Mouse (Mus musculus) T-helper 17 cell (primary cell): ENCODE results near the gene Gfer.
"Not testable (repeated sequence)": the region's sequence is repeated elsewhere in the genome, so short reads cannot be mapped to it uniquely, and the experiment has no call there.

Experiments
- in situ Hi-C, 2 experiments: fragments of 300-600 bp; cut with MboI, MseI; formaldehyde crosslinking; loops; 1 replicate in 1 of 2; 2 replicates in 1 of 2; pipeline ENCODE4 v1.15.1; 2025; ENCODE audit warnings: high pct_unique_total_duplicates in 2 of 2

The Gfer gene

GRCm38 (mm10) chr17:24689251-24690081, 6.5 kb downstream of the Gfer start, which contains the start of gene Syngr3:
Gene Syngr3 (minus strand): TSS chr17:24689955.
- in situ Hi-C loops = no loop called here

GRCm38 (mm10) chr17:24687599-24687998, 8.4 kb downstream of the Gfer start:
- in situ Hi-C loops = no loop called here

- in situ Hi-C loops = no loop called here
Measured at GRCm38 (mm10) chr17:24687146-24687595, 8.8 kb downstream of the Gfer start.

- in situ Hi-C loops = no loop called here
Measured at GRCm38 (mm10) chr17:24686514-24686913, 9.4 kb downstream of the Gfer start.

GRCm38 (mm10) chr17:24677500-24678080, 18.4 kb downstream of the Gfer start:
- in situ Hi-C loops = no loop called here

GRCm38 (mm10) chr17:24676877-24677276, 19.1 kb downstream of the Gfer start:
- in situ Hi-C loops = no loop called here

GRCm38 (mm10) chr17:24676187-24676586, 19.8 kb downstream of the Gfer start:
- in situ Hi-C loops = no loop called here

- in situ Hi-C loops = no loop called here
Measured at GRCm38 (mm10) chr17:24674277-24674676, 21.7 kb downstream of the Gfer start.

- in situ Hi-C loops = no loop called here
Measured at GRCm38 (mm10) chr17:24672141-24672540, 23.8 kb downstream of the Gfer start.

GRCm38 (mm10) chr17:24671346-24671745, 24.6 kb downstream of the Gfer start:
- in situ Hi-C loops = no loop called here

- in situ Hi-C loops = no loop called here
Measured at GRCm38 (mm10) chr17:24670246-24670844, 25.6 kb downstream of the Gfer start.

GRCm38 (mm10) chr17:24669545-24670245, 26.3 kb downstream of the Gfer start, which contains the start of gene Zfp598:
Gene Zfp598 (plus strand): TSS chr17:24669687.
- in situ Hi-C loops = no loop called here

GRCm38 (mm10) chr17:24669214-24669544, 26.8 kb downstream of the Gfer start:
- in situ Hi-C loops = not testable (repeated sequence)

- in situ Hi-C loops = no loop called here
Measured at GRCm38 (mm10) chr17:24667416-24667815, 28.5 kb downstream of the Gfer start.

- in situ Hi-C loops = not testable (repeated sequence)
Measured at GRCm38 (mm10) chr17:24667011-24667410, 28.9 kb downstream of the Gfer start.

GRCm38 (mm10) chr17:24658017-24658758, 37.8 kb downstream of the Gfer start, which contains the start of gene Npw:
Gene Npw (minus strand): TSS chr17:24658457.
- in situ Hi-C loops = loop anchor here in 1 of 2 experiments (5.0 kb wide), 1 partner anchor 121 kb away; no protein-coding TSS in a partner anchor

- in situ Hi-C loops = loop anchor here in 1 of 2 experiments (5.0 kb wide), 2 partner anchors 118 to 158 kb away; no protein-coding TSS in a partner anchor
Measured at GRCm38 (mm10) chr17:24654969-24655368, 41.0 kb downstream of the Gfer start.

- in situ Hi-C loops = loop anchor here in 1 of 2 experiments (5.0 kb wide), 1 partner anchor 157 kb away; no protein-coding TSS in a partner anchor
Measured at GRCm38 (mm10) chr17:24653967-24654710, 41.8 kb downstream of the Gfer start.

GRCm38 (mm10) chr17:24651835-24652234, 44.1 kb downstream of the Gfer start:
- in situ Hi-C loops = loop anchor here in 1 of 2 experiments (5.0 kb wide), 1 partner anchor 155 kb away; no protein-coding TSS in a partner anchor

GRCm38 (mm10) chr17:24650766-24651165, 45.2 kb downstream of the Gfer start:
- in situ Hi-C loops = loop anchor here in 1 of 2 experiments (5.0 kb wide), 1 partner anchor 153 kb away; no protein-coding TSS in a partner anchor
